Mouse (Mus musculus) liver, embryonic 11.5 days (tissue): ENCODE data around the gene Olfr1506. TPM values are rescaled to one million over a fixed set of nuclear protein-coding genes. Genes with fewer than 3 reads are reported as not detected.
"Not testable (repeated sequence)": the region's sequence is repeated elsewhere in the genome, so short reads cannot be mapped to it uniquely, and the experiment has no call there.

Source experiments
- ATAC-seq: fragments of 200-750 bp; cut with Nextera tagmentation; replicated peaks from 2 replicates; pipeline ENCODE4 v1.8.0; 2017; ENCODE audit warnings: moderate number of reproducible peaks, mild to moderate bottlenecking, moderate TSS enrichment, moderate library complexity; ENCODE audit not compliant: low FRiP score
- DNase-seq: peaks from one replicate; pipeline ENCODE4 v3.0.0-alpha.2; 2017; ENCODE audit warnings: low spot score
- H3K27ac ChIP-seq: fragments of 300-500 bp; sonication (generic); 2 replicates; pipeline ENCODE4 v1.5.1; 2014; ENCODE audit warnings: mild to moderate bottlenecking, low read depth, low read length, control low read depth
- H3K27me3 ChIP-seq: fragments of 300-500 bp; sonication (generic); replicated peaks from 2 replicates; pipeline ENCODE4 v1.6.1; 2014; ENCODE audit warnings: low read length, mixed read lengths; ENCODE audit not compliant: control insufficient read depth, insufficient read depth
- H3K36me3 ChIP-seq: fragments of 300-500 bp; sonication (generic); 2 replicates; pipeline ENCODE4 v1.6.1; 2014; ENCODE audit warnings: mild to moderate bottlenecking, low read length, moderate library complexity, mixed read lengths; ENCODE audit not compliant: control insufficient read depth, insufficient read depth
- H3K4me1 ChIP-seq: fragments of 300-500 bp; sonication (generic); replicated peaks from 2 replicates; pipeline ENCODE4 v1.6.1; 2014; ENCODE audit warnings: low read length, mixed read lengths; ENCODE audit not compliant: control insufficient read depth, insufficient read depth
- H3K4me2 ChIP-seq: fragments of 300-500 bp; sonication (generic); 2 replicates; pipeline ENCODE4 v1.6.1; 2014; ENCODE audit warnings: mild to moderate bottlenecking, control low read depth, moderate library complexity
- H3K4me3 ChIP-seq: fragments of 300-500 bp; sonication (generic); 2 replicates; pipeline ENCODE4 v1.5.1; 2014; ENCODE audit warnings: low read depth, low read length, control low read depth
- H3K9ac ChIP-seq: fragments of 300-500 bp; sonication (generic); 2 replicates; pipeline ENCODE4 v1.6.1; 2014; ENCODE audit warnings: low read depth, low read length, control low read depth
- H3K9me3 ChIP-seq: fragments of 300-500 bp; sonication (generic); 2 replicates; pipeline ENCODE4 v1.6.1; 2016; ENCODE audit warnings: low read length, inconsistent platforms, mixed read lengths; ENCODE audit not compliant: control insufficient read depth
- WGBS: fragments of 180-500 bp; shearing (Covaris S2); extraction: QIAGEN DNeasy Blood & Tissue Kit; methylation state at CpG from one replicate; pipeline ENCODE4 v1.1.7; 2014; 5-methylcytosine and 5-hydroxymethylcytosine counted together
- polyA plus RNA-seq: library from polyadenylated mRNA; unstranded; fragments of >200 nt; fragmentation: Nextera tagmentation; extraction: Ambion mirVana; gene quantifications from 2 replicates; pipeline ENCODE4 v1.2.1, GENCODE M21; 2014

Olfr1506 gene
- not detected in 2 replicates for polyA plus RNA-seq

- not testable (repeated sequence) for H3K4me2 ChIP-seq, H3K9ac ChIP-seq, H3K9me3 ChIP-seq, ATAC-seq, H3K27ac ChIP-seq, H3K4me1 ChIP-seq, H3K4me3 ChIP-seq, H3K36me3 ChIP-seq, DNase-seq, H3K27me3 ChIP-seq
- no CpG with 5 or more reads among the region's 6 CpGs for WGBS
These were observed at the start of gene Olfr1506 for GRCm38 (mm10) chr2:90224393-90224792. Olfr1506 (minus strand) TSS chr2:90224493.

- H3K4me3 ChIP-seq = no peak within 1 kb of the TSS
- no peak within 1 kb of the TSS for H3K27ac ChIP-seq
- 79% methylated on average over 2 of the region's 2 CpGs for WGBS
- no peaks in the 10 kb centered on the region for H3K36me3 ChIP-seq
- H3K9me3 ChIP-seq = no peaks in the 10 kb centered on the region
- no peaks in the 10 kb centered on the region for H3K27me3 ChIP-seq
- H3K4me1 ChIP-seq = no peaks in the 10 kb centered on the region
- no peak within 1 kb of the TSS for H3K4me2 ChIP-seq
- ATAC-seq (no peak), DNase-seq (no peak)
- no peak within 1 kb of the TSS for H3K9ac ChIP-seq
These were observed 46.6 kb upstream of the Olfr1506 start, which contains the start of gene Olfr1271 for GRCm38 (mm10) chr2:90270932-90271331. Olfr1271 (minus strand) TSS chr2:90271032.

- Histone ChIP-seq H3K9me3 (no peaks in the 10 kb centered on the region), H3K27ac (no peak within 1 kb of the TSS), H3K4me1 (no peaks in the 10 kb centered on the region), H3K9ac (no peak within 1 kb of the TSS), H3K36me3 (no peaks in the 10 kb centered on the region), H3K4me2 (no peak within 1 kb of the TSS), H3K27me3 (no peaks in the 10 kb centered on the region), H3K4me3 (no peak within 1 kb of the TSS)
- 87% methylated on average over 4 of the region's 4 CpGs for WGBS
- ATAC-seq (no peak), DNase-seq (no peak)
These were observed 33.2 kb upstream of the Olfr1506 start, which contains the start of gene Olfr142 for GRCm38 (mm10) chr2:90257492-90257891. Olfr142 (minus strand) TSS chr2:90257592.

GRCm38 (mm10) chr2:90199606-90200005 is 24.7 kb downstream of the Olfr1506 start:
- H3K9ac ChIP-seq, H3K4me1 ChIP-seq, DNase-seq, H3K36me3 ChIP-seq, H3K9me3 ChIP-seq, H3K4me2 ChIP-seq, H3K4me3 ChIP-seq, H3K27me3 ChIP-seq, ATAC-seq, H3K27ac ChIP-seq: not testable (repeated sequence)
- no CpG with 5 or more reads among the region's 4 CpGs for WGBS

GRCm38 (mm10) chr2:90195285-90195684 is 29.0 kb downstream of the Olfr1506 start:
- H3K36me3 ChIP-seq, H3K27ac ChIP-seq, H3K4me1 ChIP-seq, H3K4me3 ChIP-seq, DNase-seq, ATAC-seq, H3K4me2 ChIP-seq, H3K9me3 ChIP-seq, H3K27me3 ChIP-seq, H3K9ac ChIP-seq: not testable (repeated sequence)
- WGBS = no CpG with 5 or more reads among the region's 6 CpGs

- H3K27ac ChIP-seq, H3K36me3 ChIP-seq, H3K4me2 ChIP-seq, DNase-seq, H3K27me3 ChIP-seq, H3K9me3 ChIP-seq, ATAC-seq, H3K4me1 ChIP-seq, H3K9ac ChIP-seq, H3K4me3 ChIP-seq: not testable (repeated sequence)
- whole genome bisulfite sequencing = no CpG with 5 or more reads among the region's 3 CpGs
These were observed 29.5 kb downstream of the Olfr1506 start for GRCm38 (mm10) chr2:90194750-90195149.

DNA sequence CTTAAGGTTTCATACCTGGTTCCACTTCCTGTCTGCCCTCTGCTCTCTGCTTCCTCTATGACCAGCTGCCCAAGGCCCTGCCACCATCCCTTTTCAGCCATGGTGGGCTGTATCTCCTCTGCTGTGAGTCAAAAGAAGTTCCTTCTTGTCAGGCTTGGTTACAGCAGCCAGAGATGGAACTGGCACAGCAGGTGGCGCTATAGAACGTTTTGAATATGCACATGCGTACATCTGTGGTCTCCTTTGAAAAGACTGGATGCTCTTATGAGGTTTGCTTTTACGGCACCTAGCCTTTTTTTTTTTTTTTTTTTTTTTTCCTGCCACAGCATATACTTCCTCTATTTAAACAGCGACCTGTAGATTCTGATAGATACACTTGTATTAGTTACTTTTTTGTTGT is 37.2 kb downstream of the Olfr1506 start:
- ATAC-seq, DNase-seq, H3K9me3 ChIP-seq, H3K9ac ChIP-seq, H3K4me1 ChIP-seq, H3K4me3 ChIP-seq, H3K4me2 ChIP-seq, H3K36me3 ChIP-seq, H3K27me3 ChIP-seq, H3K27ac ChIP-seq: not testable (repeated sequence)
- WGBS = no CpG with 5 or more reads among the region's 5 CpGs

GRCm38 (mm10) chr2:90186082-90186481 is 38.2 kb downstream of the Olfr1506 start:
- H3K9ac ChIP-seq, H3K27me3 ChIP-seq, H3K4me1 ChIP-seq, H3K27ac ChIP-seq, H3K9me3 ChIP-seq, ATAC-seq, H3K36me3 ChIP-seq, DNase-seq, H3K4me3 ChIP-seq, H3K4me2 ChIP-seq: not testable (repeated sequence)
- WGBS = no CpG with 5 or more reads among the region's 4 CpGs
